Mouse (Mus musculus) splenic B cell, adult 2 months (primary cell): Measurements from ENCODE around the gene Pskh1.

Experiments used
- DNase-seq: peaks from one replicate; pipeline ENCODE4 v3.0.0-alpha.2; 2011; ENCODE audit warnings: low read depth, low spot score
- H3K27me3 ChIP-seq: 2 replicates; pipeline ENCODE4 v1.6.1; 2012; ENCODE audit warnings: mild to moderate bottlenecking, low read length, moderate library complexity, mixed read lengths; ENCODE audit not compliant: control insufficient read depth, poor library complexity, insufficient read depth, severe bottlenecking
- H3K36me3 ChIP-seq: 2 replicates; pipeline ENCODE4 v1.6.1; 2012; ENCODE audit warnings: mild to moderate bottlenecking, low read length, moderate library complexity, mixed read lengths; ENCODE audit not compliant: control insufficient read depth, poor library complexity, insufficient read depth, severe bottlenecking

Pskh1 gene

DNA sequence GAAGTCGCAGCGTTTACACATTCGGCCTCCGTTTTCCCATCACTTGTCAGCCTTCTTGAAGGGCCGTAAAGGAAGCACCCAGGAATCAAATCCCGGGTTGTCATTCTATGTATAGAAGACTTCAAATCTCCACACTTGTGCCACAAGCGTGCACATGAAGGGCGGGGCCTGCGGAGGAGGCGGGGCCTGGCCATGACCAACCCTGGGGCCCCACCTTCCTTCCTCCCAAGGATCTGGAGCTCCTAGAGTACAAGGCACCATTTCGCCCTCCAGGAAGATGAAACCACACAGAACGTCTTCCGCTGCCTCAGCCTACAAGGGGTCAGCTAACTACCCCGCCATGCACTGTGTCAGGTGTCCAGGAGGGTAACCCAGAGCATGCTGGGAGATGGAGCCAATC, 60.9 kb downstream of the Pskh1 start:
- H3K27me3 ChIP-seq = no peaks in the 10 kb centered on the region
- DNase-seq = no peak
- no peaks in the 10 kb centered on the region for H3K36me3 ChIP-seq

DNA sequence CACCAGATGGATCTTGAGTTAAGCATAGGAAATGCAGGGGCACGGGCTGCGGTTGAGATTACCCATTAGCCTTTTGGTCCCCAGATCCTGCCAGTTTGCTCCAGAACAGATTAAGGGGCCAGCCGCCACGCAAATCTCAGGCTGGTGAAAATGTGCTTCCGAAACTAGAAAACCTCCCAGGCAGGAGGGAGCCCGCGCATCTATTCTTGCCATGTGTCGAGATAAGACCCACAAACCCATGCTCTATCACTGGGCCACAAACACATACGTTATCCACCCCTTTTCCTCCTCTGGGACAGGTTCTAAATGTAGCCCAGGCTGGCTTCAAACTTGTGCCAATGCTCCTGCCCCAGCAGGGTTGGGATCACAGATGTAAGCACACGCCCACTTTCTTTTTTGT, 61.3 kb downstream of the Pskh1 start:
- no peaks in the 10 kb centered on the region for H3K36me3 ChIP-seq
- DNase-seq = no peak
- H3K27me3 ChIP-seq = no peaks in the 10 kb centered on the region

DNA sequence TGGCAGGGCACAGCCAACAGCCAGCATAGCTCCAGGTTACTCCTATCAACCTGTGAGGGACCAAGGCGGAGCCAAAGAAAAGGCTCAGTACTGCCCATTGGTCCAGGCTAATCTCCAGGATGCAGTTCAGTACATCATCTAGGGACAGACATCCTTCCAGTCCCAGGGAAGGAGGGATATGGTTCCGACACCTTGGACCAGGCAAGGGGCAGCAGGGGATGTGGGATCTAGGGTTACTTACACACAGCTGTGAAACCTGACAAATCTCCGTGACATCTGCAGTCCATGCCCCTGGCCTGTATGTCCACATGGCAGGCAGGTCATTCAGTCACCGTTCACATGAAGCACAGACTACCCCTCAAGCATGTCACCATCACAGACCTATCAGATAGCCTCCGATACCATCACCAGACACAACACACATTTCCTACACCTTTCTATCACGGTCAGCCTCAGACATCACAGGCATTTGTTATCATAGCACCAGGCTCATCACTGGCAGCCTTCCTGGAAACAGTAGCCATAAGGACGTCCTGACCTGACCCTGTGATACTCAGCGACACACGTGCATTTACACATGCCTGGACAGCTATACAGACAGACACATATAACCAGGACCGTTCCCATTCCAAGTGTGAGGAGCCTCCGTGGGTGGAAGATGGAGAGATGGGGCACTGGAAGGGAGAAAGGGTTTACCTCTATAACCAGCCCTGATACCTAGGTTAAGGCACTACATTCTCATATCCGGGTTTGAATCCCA, 64.4 kb downstream of the Pskh1 start:
- Histone ChIP-seq H3K27me3 (no peaks in the 10 kb centered on the region), H3K36me3 (no peaks in the 10 kb centered on the region)
- DNase-seq = no peak

DNA sequence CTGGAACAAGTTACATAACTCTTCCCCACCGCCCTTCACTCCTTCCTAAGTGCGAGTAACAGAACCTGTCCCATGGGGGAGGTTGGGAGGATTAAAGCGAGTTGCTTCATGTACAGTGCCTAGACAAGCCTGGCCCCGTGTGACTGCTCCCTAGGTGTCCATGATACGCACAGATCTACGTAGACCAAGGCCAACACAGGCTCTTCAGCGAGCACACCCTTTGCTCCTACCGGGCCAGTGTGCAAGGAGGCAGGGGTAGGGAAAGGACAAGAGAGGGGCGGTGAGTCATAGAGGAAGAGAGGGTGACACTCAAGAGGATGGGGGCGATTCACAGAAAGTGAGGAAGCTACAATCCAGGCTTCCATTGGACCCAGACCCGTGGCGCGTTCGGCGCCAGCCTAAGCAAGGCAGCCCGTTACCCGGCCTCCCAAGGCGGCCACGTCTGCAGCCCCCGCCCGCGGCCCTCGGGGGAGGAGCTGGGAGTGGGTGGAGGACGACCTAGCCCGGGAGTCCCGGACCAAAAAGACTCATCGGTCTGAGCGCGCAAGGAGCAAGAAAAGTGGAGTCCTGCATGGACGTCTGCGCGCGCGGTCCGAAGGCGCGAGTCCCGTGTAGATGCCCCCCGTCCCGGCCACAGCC, 65.1 kb downstream of the Pskh1 start:
- peak; percentile 33 for DNase-seq
- Histone ChIP-seq H3K27me3 (no peaks in the 10 kb centered on the region), H3K36me3 (no peaks in the 10 kb centered on the region)

DNA sequence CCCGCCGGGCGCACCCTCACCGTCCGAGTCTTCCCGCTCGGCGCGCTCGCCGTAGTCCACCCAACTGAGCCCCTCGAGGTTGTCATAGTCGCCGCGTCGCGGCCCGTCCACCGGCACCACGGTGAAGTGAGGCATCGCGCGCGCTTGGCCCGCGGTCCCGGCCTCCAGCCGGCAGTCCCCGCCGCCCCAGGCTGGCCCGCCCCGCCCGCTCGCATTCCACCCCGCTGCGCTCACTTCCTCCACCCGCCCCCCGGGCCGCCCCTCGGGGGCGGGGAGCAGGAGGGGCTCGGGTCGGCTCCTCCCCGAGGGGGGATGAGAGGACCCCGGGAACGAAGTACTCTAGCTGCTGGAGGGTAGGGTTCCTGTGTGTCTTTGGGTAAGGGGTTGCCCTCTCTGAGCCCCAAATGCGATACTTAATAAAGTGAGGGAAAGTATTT, 65.7 kb downstream of the Pskh1 start, which contains the start of gene Slc12a4:
Slc12a4 (minus strand) TSS at position 193 of the 437 bp plus-strand sequence.
- peak; percentile 75 for DNase-seq
- H3K27me3 ChIP-seq = no peaks in the 10 kb centered on the region
- H3K36me3 ChIP-seq = no peaks in the 10 kb centered on the region

DNA sequence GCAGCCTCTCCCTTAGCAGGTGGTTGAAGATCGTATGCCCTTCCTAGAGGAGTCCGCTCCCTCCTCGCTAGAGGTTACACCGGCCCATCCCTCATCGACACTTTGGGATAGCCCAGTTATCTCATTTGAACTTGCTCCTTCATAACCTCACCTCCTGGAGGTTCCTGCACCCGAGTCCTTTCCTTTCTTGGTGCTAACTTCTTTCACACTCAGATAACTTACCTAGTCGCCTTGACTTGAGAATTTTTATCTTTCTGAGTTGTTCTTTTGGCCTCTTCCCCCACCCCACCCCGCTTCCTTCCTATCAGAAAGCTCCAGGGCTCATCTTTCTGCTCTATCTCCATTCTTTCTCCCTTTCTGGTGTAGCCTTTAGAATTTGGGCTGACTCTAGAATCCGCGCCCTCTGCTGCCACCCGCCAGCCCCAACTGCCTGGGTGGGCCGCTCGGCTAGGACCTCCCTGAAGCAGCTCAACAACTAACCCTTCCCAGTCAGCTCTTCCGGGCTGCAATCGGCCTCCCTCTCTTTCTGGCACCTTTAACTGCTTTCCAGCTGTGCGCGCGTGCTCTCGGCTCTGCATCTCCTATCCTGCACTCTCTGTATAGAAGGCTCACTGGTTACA, 66.6 kb downstream of the Pskh1 start:
- DNase-seq = no peak
- Histone ChIP-seq H3K27me3 (no peaks in the 10 kb centered on the region), H3K36me3 (no peaks in the 10 kb centered on the region)

DNA sequence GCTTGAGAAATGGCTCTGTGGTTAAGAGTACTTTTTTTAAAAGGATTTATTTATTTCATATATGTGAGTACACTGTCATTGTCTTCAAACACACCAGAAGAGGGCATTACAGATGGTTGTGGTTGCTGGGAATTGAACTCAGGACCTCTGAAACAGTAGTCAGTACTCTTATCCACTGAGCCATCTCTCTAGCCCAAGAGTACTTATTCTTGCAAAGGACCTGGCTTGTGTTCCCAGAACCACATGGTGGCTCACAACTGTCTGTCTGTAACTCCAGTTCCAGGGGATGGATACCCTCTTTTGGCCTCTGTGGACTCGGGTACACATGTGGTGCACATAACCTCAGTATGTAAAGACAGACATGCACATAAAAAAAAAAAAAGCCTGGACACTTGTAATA, 69.1 kb downstream of the Pskh1 start:
- Histone ChIP-seq H3K36me3 (no peaks in the 10 kb centered on the region), H3K27me3 (no peaks in the 10 kb centered on the region)
- DNase-seq = no peak

DNA sequence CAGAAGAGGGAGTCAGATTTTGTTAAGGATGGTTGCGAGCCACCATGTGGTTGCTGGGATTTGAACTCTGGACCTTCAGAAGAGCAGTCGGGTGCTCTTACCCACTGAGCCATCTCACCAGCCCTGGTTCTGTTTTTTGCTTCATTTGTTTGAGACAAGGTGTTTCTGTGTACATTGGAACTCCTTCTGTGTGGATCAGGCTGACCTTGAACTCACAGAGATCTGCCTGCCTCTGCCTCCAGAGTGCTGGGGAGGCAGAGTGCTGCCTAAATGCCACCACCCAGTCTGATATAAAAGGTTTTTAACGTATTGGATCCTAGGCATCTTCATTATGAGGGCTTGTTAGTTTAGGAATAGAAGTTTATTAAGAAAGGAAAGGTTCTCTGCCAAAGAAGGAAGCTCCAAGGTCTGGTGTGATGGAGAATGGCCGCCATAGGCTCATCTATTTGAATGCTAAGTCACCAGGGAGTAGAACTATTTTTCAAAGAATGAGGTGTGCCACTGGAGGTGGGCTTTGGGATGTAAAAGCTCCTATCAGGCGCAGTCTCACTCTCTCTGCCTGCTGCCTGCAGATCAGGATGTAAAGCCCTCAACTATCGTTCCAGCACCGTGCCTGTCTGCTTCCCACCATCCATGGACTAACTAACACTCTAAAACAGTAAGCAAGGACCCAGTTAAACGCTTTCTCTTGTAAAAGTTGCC, 70.9 kb downstream of the Pskh1 start:
- H3K36me3 ChIP-seq = no peaks in the 10 kb centered on the region
- no peak for DNase-seq
- no peaks in the 10 kb centered on the region for H3K27me3 ChIP-seq

DNA sequence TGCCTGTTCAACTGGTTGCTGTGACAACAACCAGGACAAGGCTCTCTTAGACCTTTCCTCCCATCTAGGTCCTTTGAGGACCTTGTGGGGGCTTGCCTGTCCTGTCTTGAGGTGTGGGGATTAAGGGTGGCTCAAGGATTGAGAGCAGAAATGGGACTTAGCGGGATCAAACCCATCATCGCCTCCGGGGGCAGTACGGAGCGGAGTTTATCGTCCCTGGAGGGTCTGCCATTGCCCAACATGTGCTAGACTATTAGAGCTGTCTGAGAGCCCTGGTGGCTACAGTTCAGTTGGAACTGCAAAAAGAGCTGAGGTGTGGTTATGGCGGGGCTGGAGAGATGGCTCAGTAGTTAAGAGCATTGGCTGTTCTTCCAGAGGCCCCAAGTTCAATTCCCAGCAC, 75.1 kb downstream of the Pskh1 start:
- DNase-seq = no peak
- Histone ChIP-seq H3K27me3 (no peaks in the 10 kb centered on the region), H3K36me3 (no peaks in the 10 kb centered on the region)

DNA sequence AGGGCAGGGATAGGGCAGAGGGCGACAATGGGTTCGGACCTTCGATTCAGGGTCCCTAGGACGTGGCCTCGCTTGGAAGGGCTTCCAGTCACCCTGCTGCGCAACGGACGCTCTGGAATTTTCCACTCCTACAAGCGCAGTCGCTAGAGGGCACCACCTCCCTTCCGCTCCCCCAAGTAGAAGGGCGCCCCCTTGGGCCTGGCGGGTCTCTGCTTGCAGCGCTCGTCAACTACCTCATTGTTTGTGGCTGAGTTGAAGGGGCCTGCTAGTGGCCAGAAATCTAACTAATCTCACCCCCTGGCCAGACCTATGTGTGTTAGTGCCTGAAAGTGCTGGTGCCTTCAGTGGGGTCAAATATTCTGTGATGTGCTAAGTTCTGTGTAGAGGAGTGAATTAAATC, 79.1 kb downstream of the Pskh1 start, which contains the start of gene Dpep3:
Dpep3 (minus strand) TSS at position 105 of the 400 bp plus-strand sequence.
- no peak for DNase-seq
- H3K36me3 ChIP-seq = no peaks in the 10 kb centered on the region

DNA sequence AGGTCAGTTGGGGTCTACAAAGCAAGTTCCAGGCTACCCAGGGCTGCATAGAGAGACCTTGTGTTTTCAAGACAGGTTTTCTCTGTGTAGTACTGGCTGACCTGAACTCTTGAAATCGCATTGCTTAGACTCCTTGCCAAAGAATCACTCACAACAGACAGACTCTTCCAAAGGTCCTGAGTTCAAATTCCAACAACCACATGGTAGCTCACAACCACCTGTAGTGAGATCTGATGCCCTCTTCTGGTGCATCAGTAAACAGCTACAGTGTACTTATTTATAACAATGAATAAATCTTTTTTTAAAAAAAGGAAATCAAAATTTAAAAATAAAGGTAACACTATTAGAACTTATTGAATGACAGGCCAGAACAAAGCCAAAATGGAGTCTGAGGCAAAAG, 80.9 kb downstream of the Pskh1 start:
- Histone ChIP-seq H3K36me3 (no peaks in the 10 kb centered on the region), H3K27me3 (no peaks in the 10 kb centered on the region)
- no peak for DNase-seq

More for the DNA sequence above, 79.1 kb downstream of the Pskh1 start, which contains the start of gene Dpep3:
- no peaks in the 10 kb centered on the region for H3K27me3 ChIP-seq
